Mouse (Mus musculus): ENCODE measurements at regions not wholly inside any gene's neighbourhood (a gene's known extent, or its start where the extent isn't known, plus 50 kb on each side); places are given as distances from the start of the nearest gene placed in this dataset.
A peak's percentile ranks its signal among the peaks of the same experiment; 100 is the strongest.
"Not testable (repeated sequence)": the region's sequence is repeated elsewhere in the genome, so short reads cannot be mapped to it uniquely, and the experiment has no call there.

GRCm38 (mm10) chr4:89621260-89621659 lies 58.0 kb upstream of the Dmrta1 start:
- DNase-seq, result no peak

DNA sequence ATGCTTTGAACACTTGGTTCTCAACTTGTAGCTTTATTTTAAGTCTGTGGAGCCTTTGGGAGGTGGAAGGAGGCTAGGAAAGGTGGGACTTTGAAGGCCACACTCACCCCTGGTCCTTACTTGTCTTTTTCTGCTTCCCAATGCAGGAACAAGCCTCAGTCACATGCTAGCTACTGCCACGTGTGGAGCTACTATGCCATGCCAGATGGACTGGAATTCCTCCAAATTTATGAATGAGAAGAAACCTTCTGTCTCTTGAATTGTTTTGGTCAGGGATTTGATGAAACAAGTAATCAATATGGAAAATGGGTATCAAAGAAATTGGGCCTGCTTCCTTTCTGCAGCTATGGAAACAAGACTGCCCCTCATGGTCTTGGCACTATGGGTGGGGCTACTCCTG lies 74.5 kb upstream of the Dmrta1 start:
- no peak for DNase-seq

GRCm38 (mm10) chr4:89575529-89575928 lies 103.7 kb upstream of the Dmrta1 start:
- DNase-seq, result peak; percentile 47

DNA sequence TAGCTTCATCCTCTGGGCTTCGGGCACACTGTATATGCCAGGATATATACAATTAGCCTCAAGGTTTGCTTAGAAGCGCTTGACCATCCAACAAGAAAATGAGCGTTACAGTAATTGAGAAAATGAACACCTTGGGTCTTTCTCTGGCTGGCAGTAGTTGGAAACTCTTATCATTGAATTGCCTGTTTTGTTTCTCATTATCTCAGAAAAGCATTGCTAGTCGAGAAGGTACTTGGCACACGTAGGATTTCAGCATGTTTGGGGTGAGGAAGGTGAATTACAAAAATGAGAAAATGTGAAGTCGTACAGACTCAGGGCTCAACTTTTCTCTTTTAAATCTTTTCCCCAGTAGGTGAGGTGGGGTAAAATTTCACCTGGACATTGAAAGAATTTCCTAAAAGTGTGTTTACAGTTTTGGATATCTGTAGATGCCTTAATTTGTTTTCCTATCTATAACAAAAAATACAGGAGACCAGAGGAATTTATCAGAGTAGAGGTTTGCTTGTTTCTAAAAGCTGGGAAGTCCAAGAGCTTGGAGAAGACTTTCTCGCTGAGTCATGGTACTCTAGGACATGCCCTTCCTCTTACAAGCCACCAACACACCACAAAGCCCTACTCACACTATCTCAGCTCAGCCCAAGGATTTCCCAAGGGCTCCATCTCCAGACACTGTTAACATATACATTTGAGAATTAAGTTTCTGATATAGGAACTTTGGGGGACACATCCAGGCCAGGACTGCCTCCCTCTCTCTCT lies 124.3 kb upstream of the Dmrta1 start:
- DNase-seq, result no peak

DNA sequence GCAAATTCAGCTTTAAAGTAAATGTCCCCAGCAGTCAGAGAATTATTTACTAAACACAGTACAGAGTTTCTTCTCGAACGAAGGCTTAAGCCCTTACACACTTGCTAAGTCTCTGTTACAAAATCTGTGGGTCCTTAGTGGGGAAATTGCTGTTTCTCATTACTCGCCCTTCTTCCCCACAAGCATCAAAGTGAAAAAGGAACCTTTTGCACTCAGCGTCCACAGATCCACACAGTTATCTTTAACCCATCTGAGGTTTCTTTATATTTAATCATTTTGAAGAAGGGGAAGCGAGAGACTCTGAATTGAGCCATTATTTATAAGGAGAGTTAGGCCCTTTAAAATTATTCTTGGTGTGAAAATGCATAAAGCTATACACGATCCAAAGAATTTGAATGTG lies 126.7 kb upstream of the Dmrta1 start:
- no peak for DNase-seq

DNA sequence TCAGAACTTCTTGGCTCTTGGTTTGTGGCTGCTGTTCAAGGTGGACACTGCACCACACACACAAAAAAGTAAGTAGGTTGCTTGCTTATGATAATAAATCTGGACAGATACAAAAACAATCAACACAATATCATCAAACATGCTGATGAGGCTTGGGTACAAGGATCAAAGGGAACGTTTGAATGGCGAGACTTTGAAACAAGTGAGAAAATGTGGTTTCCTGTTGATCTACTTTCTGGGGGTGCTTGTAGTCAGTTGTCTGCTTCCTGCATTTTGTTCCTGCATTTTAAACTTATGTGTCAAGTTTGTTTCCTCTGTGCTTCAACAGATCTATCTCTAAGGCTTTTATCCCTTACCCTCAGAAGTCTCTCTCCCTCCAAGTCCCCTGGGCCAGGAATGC lies 128.7 kb upstream of the Dmrta1 start:
- no peak for DNase-seq

DNA sequence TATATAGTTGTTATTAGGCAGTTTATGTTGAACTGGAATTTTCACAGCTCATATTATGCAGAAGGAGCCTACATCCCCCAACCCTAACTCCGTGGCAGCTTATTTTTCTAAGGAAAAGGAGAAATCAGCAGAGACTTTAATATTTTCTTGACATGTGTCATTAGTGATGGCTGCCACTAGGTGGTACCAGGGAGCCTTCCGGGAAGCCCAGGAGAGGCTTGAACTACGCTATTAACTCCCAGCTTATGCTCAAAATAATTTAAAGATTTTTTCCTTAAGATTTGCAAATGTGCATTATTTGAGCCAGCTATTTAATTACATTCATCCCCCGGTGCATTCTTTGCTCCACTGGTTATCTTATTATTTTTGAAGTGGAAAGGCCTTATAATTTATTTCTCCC lies 146.8 kb upstream of the Dmrta1 start:
- DNase-seq, result peak; percentile 65

DNA sequence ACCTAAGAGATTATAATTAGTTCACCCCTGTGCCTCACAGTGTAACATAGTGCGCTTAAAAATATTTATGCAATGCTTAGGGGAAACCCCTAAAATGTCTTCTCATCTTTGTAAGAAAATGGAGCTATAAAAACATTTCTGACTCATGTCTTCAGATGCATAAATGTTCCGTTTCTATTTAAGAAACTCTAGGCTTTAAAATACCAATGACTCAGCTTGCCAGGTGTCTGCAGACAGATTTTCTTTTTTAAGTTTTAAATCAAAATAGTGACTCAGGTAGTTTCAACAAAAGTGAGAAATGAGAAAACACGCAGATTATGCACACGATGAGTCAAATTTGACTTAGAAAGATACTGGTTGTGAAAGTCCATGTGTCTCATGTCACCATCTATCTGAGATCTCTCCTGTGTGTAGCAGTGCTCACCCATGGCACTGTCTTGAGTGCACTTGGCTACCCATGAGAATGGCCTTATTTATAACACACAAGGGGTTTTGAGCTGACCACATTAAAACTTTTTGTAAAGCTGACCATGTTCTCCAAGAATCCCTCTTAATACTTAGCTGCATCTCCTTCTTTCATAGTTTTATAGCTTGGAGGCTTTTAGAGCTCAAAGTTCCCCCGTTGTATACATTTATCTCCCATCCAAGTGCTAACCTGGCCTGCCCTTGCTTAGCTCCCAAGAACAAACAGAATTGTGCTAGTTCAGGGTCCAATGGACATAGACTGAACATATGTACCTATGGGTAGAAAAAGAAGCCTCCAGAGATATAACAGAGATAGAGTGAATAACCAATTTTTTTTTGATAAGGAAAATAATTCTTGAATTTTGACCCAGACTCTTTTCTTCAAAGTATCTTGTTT lies 149.0 kb upstream of the Dmrta1 start:
- DNase-seq, result no peak

DNA sequence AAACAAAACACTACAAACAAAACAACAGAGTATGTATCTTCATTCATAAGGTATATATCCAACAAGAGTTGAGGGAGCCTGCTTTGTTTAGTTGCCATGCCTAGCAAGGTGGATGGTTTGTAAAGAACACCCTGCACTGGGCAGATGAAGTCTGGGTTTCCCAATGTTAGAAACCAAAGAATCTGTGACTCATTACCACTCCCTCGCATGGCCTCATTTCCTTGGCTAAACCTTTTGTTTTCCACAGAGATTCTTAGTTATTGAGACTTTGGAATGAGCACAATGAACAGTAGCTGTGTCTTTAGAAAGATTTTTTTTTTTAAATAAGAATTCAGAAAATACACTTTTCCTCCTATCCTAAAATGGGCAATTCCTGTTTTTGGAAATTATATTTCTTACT lies 151.3 kb upstream of the Dmrta1 start:
- no peak for DNase-seq

GRCm38 (mm10) chr4:89527326-89527725 lies 151.9 kb upstream of the Dmrta1 start:
- DNase-seq, result no peak

- not testable (repeated sequence) for DNase-seq
Measured at GRCm38 (mm10) chr4:89525525-89525924, 153.7 kb upstream of the Dmrta1 start.

DNA sequence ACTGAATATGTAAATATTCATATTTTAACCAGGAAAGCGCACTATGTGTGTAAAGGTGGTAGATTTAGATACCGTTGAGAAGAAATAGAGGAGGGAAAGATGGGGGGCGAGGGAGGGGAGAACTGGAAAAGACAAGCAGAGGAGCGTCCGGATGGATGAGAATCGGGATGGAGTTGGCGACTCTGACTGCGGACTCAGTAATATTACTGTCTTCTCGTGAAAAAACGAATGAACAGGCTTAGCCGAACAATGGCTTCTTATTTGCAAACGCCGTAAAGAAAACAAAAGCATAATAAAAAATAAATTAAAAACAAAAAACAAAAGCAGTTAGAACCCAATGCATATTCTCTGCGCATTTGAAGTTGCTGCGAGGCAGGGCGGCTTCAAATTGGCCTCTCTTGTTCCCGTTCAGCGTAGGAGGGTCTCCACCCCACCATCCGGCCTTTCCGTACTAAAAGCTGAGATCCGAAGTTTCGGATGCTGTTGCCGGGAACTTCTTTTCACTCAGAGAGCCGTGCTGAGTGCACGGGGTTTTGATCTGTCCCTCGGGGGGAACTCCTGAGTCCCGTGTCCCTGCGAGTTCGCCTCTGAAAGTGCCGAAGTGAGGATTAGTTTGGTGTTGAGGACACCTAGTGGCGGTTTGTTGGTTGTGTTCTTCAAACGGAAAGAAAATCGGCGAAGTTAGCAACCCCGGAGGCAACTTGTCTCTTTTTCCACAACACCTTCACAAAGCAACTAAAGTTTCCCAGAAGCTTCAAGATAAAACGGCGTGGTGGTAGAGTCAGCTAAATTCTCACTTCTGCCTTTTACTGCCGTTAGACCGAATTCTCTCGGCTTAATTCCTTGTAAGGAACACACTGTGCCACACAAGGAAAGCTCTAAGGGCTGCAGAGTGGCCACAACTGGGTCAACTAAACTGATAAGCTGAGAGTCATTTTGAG lies 154.7 kb upstream of the Dmrta1 start:
- peak; percentile 70 for DNase-seq

- DNase-seq, result no peak
Measured at GRCm38 (mm10) chr4:89523423-89524259, 155.6 kb upstream of the Dmrta1 start.

DNA sequence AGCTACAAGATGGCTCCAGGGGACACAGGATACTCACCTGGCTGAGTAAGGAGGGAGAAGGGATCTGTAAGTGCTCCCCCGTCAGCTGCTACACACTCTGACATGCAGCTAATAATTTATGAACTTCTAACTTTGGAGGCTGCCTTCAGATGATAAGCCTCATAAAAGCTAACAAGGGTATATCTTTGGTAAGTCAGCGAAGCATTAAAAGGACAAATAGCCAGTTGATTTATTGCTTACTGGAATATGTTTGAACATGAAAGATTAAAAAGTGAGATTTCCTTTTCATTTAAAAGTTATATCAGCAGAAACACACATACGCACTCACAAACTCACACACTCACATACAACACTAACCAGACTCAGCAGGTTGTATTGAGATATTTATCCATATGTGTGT lies 161.2 kb upstream of the Dmrta1 start:
- DNase-seq, result no peak

DNA sequence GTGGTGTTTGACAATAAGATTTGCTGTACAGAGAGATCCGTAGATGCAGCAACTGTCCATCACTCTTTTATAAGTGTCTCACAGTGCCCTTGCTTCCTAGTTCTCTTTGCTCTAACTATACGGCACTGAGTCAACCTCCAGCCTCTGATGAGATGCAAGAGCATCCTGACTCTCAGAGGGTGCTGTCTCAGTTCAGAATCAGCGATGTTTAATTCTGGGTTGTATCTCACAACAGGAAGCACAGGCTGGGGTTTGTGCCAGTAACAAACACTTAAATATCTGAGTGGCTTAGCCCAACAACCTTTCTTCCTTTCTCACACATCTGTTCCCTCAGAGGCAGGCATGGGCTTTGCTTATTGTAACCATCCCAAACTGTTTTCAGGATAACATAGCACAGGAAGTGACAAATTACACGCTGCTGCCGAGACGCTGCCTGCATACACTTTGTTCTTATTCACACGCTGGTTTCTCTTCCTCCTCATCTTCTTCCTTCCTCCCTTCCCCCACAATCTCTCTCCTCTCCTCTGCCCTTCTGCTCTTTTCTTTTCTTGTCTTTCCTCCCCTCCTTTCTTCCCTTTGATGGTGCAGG lies 163.3 kb upstream of the Dmrta1 start:
- no peak for DNase-seq

GRCm38 (mm10) chr4:89514981-89515380 lies 164.3 kb upstream of the Dmrta1 start:
- no peak for DNase-seq

DNA sequence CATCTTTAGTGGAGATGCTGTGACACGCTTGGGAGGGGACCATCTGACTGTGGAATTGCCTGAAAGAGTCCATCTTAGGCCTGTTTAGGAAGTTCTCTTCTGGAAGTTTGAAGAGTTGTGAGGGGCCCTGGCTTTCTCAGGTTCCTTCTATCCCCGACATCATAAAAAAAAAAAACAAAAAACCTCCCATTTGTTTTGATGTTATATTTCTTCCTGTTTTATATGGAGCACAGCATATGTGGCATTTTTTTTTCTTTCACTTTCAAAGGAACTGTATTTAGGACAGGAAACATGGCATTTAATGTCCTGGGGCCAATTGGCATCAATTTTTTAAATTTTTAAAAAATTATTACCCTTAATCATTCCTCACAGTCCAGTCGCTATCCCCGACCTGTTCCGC lies 168.6 kb upstream of the Dmrta1 start:
- no peak for DNase-seq

- no peak for DNase-seq
Measured at GRCm38 (mm10) chr4:89509655-89510391, 169.4 kb upstream of the Dmrta1 start.

DNA sequence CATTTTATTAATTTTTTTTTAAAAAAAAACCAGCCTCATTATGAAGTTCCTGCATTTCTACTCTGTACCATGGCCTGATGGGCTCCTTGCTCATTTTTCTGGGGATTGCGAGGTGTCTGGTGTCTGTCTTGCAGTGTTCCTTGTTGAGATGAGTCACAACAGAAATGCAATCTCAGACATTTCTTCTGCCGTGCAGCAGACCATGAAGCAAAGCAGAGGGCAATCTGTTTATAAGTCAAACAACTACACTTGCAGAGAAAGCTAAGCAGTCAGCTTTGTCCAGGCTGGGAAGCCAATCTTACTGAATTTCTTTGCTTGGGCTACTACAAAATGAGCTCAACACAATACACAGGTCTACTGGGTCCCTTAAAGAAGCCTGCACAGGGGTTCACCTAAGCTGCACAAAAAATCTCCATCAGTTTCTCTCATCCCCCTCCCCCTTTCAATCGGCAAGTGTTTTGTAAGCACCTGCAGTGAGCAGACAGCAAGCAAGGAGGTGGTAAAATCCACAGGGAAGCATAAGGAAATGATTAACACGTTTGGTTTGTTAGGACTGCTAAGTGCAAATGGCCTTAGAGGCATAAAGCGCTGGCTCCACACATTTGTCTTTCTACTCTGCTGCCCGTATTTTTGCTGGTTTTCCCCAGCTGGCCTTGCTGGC lies 171.0 kb upstream of the Dmrta1 start:
- DNase-seq, result peak; percentile 19

- no peak for DNase-seq
Measured at GRCm38 (mm10) chr4:89505368-89505819, 173.8 kb upstream of the Dmrta1 start.

Data from kidney, postnatal 10 days (tissue).